Mouse (Mus musculus) CH12.LX (cell line): Measurements from ENCODE around the gene Slx1b. TPM values are rescaled to one million over a fixed set of nuclear protein-coding genes. Genes with fewer than 3 reads are reported as not detected.

ENCODE experiments used
- DNase-seq: peaks from one replicate; pipeline ENCODE4 v3.0.0-alpha.2; 2013; ENCODE audit errors: extremely low read depth
- H3K27ac ChIP-seq: 2 replicates; pipeline ENCODE4 v1.5.1; 2012; ENCODE audit warnings: low read depth, mild to moderate bottlenecking, control low read depth, moderate library complexity; ENCODE audit not compliant: insufficient read depth
- H3K27me3 ChIP-seq: replicated peaks from 2 replicates; pipeline ENCODE3; 2012; ENCODE audit warnings: inconsistent platforms
- H3K36me3 ChIP-seq, 2 experiments: replicated peaks in 1 of 2; 2 replicates each; pipeline versions ENCODE3 to v1.6.1; 2012; ENCODE audit warnings: inconsistent platforms in 1 of 2, low read length in 1 of 2, mild to moderate bottlenecking in 1 of 2, mixed read lengths in 1 of 2, moderate library complexity in 1 of 2; ENCODE audit not compliant: control insufficient read depth in 1 of 2, insufficient read depth in 1 of 2
- H3K4me1 ChIP-seq, 2 experiments: 2 replicates each; pipeline ENCODE4 v1.6.1; 2012; ENCODE audit warnings: inconsistent platforms in 1 of 2, moderate library complexity in 1 of 2; ENCODE audit not compliant: insufficient read depth in 2 of 2, control insufficient read depth in 1 of 2
- H3K4me2 ChIP-seq: 2 replicates; pipeline ENCODE4 v1.6.1; 2012; ENCODE audit warnings: low read depth, mild to moderate bottlenecking, control low read depth; ENCODE audit not compliant: poor library complexity, insufficient read depth, severe bottlenecking
- H3K4me3 ChIP-seq, 3 experiments: fragments of 150-350 bp in 1 of 3; sonication (generic) in 1 of 3; replicated peaks in 1 of 3; 2 replicates each; pipeline versions ENCODE3 to v1.5.1; 2011 to 2012; ENCODE audit warnings: low read depth in 2 of 3, low read length in 2 of 3, mild to moderate bottlenecking in 2 of 3, moderate library complexity in 2 of 3, control low read depth in 1 of 3, improper control_type of control experiment in 1 of 3, inconsistent platforms in 1 of 3, mixed read lengths in 1 of 3; ENCODE audit not compliant: poor library complexity in 1 of 3
- H3K79me2 ChIP-seq: replicated peaks from 2 replicates; pipeline ENCODE4 v1.6.1; 2012; ENCODE audit warnings: mild to moderate bottlenecking, moderate library complexity; ENCODE audit not compliant: control insufficient read depth, poor library complexity, insufficient read depth, severe bottlenecking; ENCODE audit errors: extremely low read depth
- H3K9ac ChIP-seq: 2 replicates; pipeline ENCODE4 v1.6.1; 2012; ENCODE audit warnings: low read depth, mild to moderate bottlenecking, control low read depth, moderate library complexity; ENCODE audit not compliant: insufficient read depth
- H3K9me3 ChIP-seq: replicated peaks from 2 replicates; pipeline ENCODE3; 2012; ENCODE audit warnings: low read length, inconsistent platforms, mixed read lengths
- BHLHE40 ChIP-seq: IDR thresholded peaks from 2 replicates; pipeline ENCODE4 v1.6.1; 2011; ENCODE audit warnings: mild to moderate bottlenecking, low read depth, low read length, improper control_type of control experiment
- CTCF ChIP-seq, 2 experiments: IDR thresholded peaks in 1 of 2; conservative IDR thresholded peaks in 1 of 2; 2 replicates each; pipeline ENCODE4 v1.5.1; 2011 to 2012; ENCODE audit warnings: low read depth in 2 of 2, low read length in 2 of 2, improper control_type of control experiment in 1 of 2, inconsistent platforms in 1 of 2, mild to moderate bottlenecking in 1 of 2, moderate library complexity in 1 of 2
- E2F4 ChIP-seq: IDR thresholded peaks from 2 replicates; pipeline ENCODE4 v1.6.1; 2011; ENCODE audit warnings: low read depth, low read length, improper control_type of control experiment; ENCODE audit not compliant: insufficient replicate concordance
- ELF1 ChIP-seq: IDR thresholded peaks from 2 replicates; pipeline ENCODE4 v1.6.1; 2014; ENCODE audit warnings: low read depth, mild to moderate bottlenecking, inconsistent platforms, low read length, improper control_type of control experiment
- GABPA ChIP-seq: IDR thresholded peaks from 2 replicates; pipeline ENCODE4 v1.6.1; 2012; ENCODE audit warnings: low read depth, low read length, improper control_type of control experiment, inconsistent platforms; ENCODE audit not compliant: insufficient replicate concordance
- HCFC1 ChIP-seq: IDR thresholded peaks from 2 replicates; pipeline ENCODE4 v1.6.1; 2012; ENCODE audit warnings: low read depth, mild to moderate bottlenecking, inconsistent platforms, low read length, improper control_type of control experiment
- IRF4 ChIP-seq: IDR thresholded peaks from 2 replicates; pipeline ENCODE4 v1.6.1; 2014; ENCODE audit warnings: low read depth, mild to moderate bottlenecking, inconsistent platforms, low read length, improper control_type of control experiment
- JUN ChIP-seq: IDR thresholded peaks from 2 replicates; pipeline ENCODE4 v1.6.1; 2011; ENCODE audit warnings: low read depth, mild to moderate bottlenecking, low read length, improper control_type of control experiment, moderate library complexity; ENCODE audit not compliant: insufficient read depth
- JUND ChIP-seq: conservative IDR thresholded peaks from 2 replicates; pipeline ENCODE4 v1.6.1; 2011; ENCODE audit warnings: low read depth, low read length, improper control_type of control experiment
- MAX ChIP-seq: IDR thresholded peaks from 2 replicates; pipeline ENCODE4 v1.6.1; 2011; ENCODE audit warnings: low read length, improper control_type of control experiment
- MYC ChIP-seq: IDR thresholded peaks from 2 replicates; pipeline ENCODE4 v1.6.1; 2011; ENCODE audit warnings: low read depth, mild to moderate bottlenecking, improper control_type of control experiment, low read length
- NELFE ChIP-seq: IDR thresholded peaks from 2 replicates; pipeline ENCODE4 v1.6.1; 2011; ENCODE audit warnings: low read depth, low read length, improper control_type of control experiment
- NRF1 ChIP-seq: IDR thresholded peaks from 2 replicates; pipeline ENCODE4 v1.6.1; 2014; ENCODE audit warnings: low read depth, mild to moderate bottlenecking, inconsistent platforms, low read length, improper control_type of control experiment, moderate library complexity
- POLR2A ChIP-seq: IDR thresholded peaks from 2 replicates; pipeline ENCODE4 v1.6.1; 2011; ENCODE audit warnings: low read depth, mild to moderate bottlenecking, improper control_type of control experiment, low read length
- RAD21 ChIP-seq: IDR thresholded peaks from 2 replicates; pipeline ENCODE4 v1.6.1; 2011; ENCODE audit warnings: low read depth, mild to moderate bottlenecking, low read length, improper control_type of control experiment, moderate library complexity
- RCOR1 ChIP-seq: conservative IDR thresholded peaks from 2 replicates; pipeline ENCODE4 v1.6.1; 2012; ENCODE audit warnings: low read depth, mild to moderate bottlenecking, inconsistent platforms, low read length, improper control_type of control experiment
- SIN3A ChIP-seq: IDR thresholded peaks from 2 replicates; pipeline ENCODE4 v1.6.1; 2012; ENCODE audit warnings: low read length, improper control_type of control experiment, inconsistent platforms
- SMC3 ChIP-seq: IDR thresholded peaks from 2 replicates; pipeline ENCODE4 v1.6.1; 2011; ENCODE audit warnings: low read depth, low read length, improper control_type of control experiment
- TBP ChIP-seq: conservative IDR thresholded peaks from 2 replicates; pipeline ENCODE4 v1.6.1; 2011; ENCODE audit warnings: low read depth, low read length, improper control_type of control experiment
- TCF12 ChIP-seq: IDR thresholded peaks from 2 replicates; pipeline ENCODE4 v1.6.1; 2014; ENCODE audit warnings: low read depth, mild to moderate bottlenecking, inconsistent platforms, low read length, improper control_type of control experiment
- UBTF ChIP-seq: IDR thresholded peaks from 2 replicates; pipeline ENCODE4 v1.6.1; 2012; ENCODE audit warnings: low read depth, mild to moderate bottlenecking, inconsistent platforms, low read length, improper control_type of control experiment, moderate library complexity
- USF1 ChIP-seq: IDR thresholded peaks from 2 replicates; pipeline ENCODE4 v1.6.1; 2014; ENCODE audit warnings: low read depth, mild to moderate bottlenecking, inconsistent platforms, low read length, improper control_type of control experiment
- dilution Hi-C: fragments of 300-500 bp; cut with MboI; formaldehyde crosslinking; loops from 2 replicates; pipeline ENCODE4 v1.14.3; 2020; ENCODE audit warnings: low sequenced_read_pairs; ENCODE audit not compliant: extremely low pct_unique_long_range_greater_than_20kb, extremely low pct_ligation_motif_present
- in situ Hi-C: fragments of 300-500 bp; cut with MboI; formaldehyde crosslinking; loops from 3 replicates; pipeline ENCODE4 v1.14.3; 2019; ENCODE audit warnings: low sequenced_read_pairs, low pct_ligation_motif_present, low pct_unique_long_range_greater_than_20kb, mixed read lengths
- polyA plus RNA-seq: library from polyadenylated mRNA; unstranded; fragments of >175 nt; gene quantifications from 2 replicates; pipeline ENCODE4 v1.2.1, GENCODE M21; 2012; ENCODE audit warnings: low read depth; ENCODE audit not compliant: insufficient read length
- total RNA-seq, 2 experiments: library from RNA; depleted of rRNA; stranded (reverse); fragments of 300-350 nt in 1 of 2; fragments of >200 nt in 1 of 2; gene quantifications; 2 replicates each; pipeline ENCODE4 v1.2.3; 2012 to 2014

The Slx1b gene
- total and polyA plus RNA-seq, 3 experiments = 4.7 to 8.3 (median 5.6) TPM

DNA sequence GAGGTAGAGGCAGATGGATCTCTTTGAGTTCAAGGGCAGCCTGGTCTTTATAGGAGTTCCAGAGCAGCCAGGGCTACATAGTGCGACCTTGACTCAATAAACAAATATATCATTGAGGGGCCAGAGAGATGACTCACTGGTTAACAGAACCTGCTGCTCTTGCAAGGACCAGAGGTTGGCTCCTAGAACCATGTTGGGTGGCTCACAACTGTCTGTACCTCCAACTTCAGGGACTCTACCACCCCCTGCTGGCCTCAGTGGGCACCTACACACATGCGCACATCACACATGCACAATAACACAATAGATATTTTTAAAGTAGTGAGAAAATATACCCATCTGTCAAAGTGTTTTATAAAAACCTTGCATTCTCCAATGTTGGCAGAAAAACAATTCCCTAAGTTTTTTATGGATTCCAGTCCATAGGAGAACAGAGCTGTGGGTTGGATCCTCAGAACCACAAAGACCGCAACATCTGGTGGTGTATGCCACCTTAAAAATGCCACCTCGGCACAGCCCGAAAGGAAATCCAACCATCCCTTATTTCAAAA, 23.3 kb upstream of the Slx1b start:
- dilution Hi-C loops = no loop called here
- no peaks in the 10 kb centered on the region for H3K79me2 ChIP-seq
- TF ChIP-seq RAD21 = peak; percentile 34
- TF ChIP-seq CTCF (conservative IDR thresholded peaks at IDR 0.05 in 1 of 2, IDR thresholded peaks at IDR 0.05 in 1 of 2; ENCODE audit: low read depth in 2 of 2, low read length in 2 of 2) = peak in 1 of 2 experiments; percentile 54; a peak in 2 of 4 replicates
- TF ChIP-seq SMC3 = peak; percentile 28
- no peak for TF ChIP-seq E2F4

GRCm38 (mm10) chr7:126717566-126717965, 22.0 kb upstream of the Slx1b start:
- no peaks in the 10 kb centered on the region for H3K36me3 ChIP-seq
- dilution Hi-C loops (no loop called here), in situ Hi-C loops (loop anchor here (5.0 kb wide), 1 partner anchor 1055 kb away; no protein-coding TSS in a partner anchor)
- H3K4me1 ChIP-seq = peaks cover 0 to 9% of the 10 kb centered on the region in 2 experiments; a peak in 2 of 4 replicates
- H3K27ac ChIP-seq = no peak overlapping the region
- H3K27me3 ChIP-seq = no peaks in the 10 kb centered on the region
- no peak for DNase-seq
- no peak overlapping the region for H3K9ac ChIP-seq
- no peak for TF ChIP-seq HCFC1
- TF ChIP-seq IRF4 = no peak
- TF ChIP-seq MYC = no peak
- no peak for TF ChIP-seq GABPA
- TF ChIP-seq USF1 = no peak
- TF ChIP-seq BHLHE40 = no peak
- TF ChIP-seq POLR2A = no peak
- no peak for TF ChIP-seq TBP
- no peak for TF ChIP-seq RCOR1
- TF ChIP-seq SIN3A = no peak
- no peaks in the 10 kb centered on the region for H3K79me2 ChIP-seq
- H3K4me3 ChIP-seq = no peak overlapping the region
- H3K9me3 ChIP-seq = peaks cover 3% of the 10 kb centered on the region
- no peak overlapping the region for H3K4me2 ChIP-seq

More for the DNA sequence above, 23.3 kb upstream of the Slx1b start:
- Histone ChIP-seq H3K27ac (no peak overlapping the region), H3K4me2 (no peak overlapping the region), H3K4me3 (no peak overlapping the region), H3K9ac (no peak overlapping the region), H3K36me3 (no peaks in the 10 kb centered on the region), H3K27me3 (no peaks in the 10 kb centered on the region), H3K9me3 (peaks cover 5% of the 10 kb centered on the region), H3K4me1 (peaks cover 0 to 9% of the 10 kb centered on the region in 2 experiments; a peak in 2 of 4 replicates)
- DNase-seq = no peak
- in situ Hi-C loops = loop anchor here (5.0 kb wide), 1 partner anchor 1053 kb away; no protein-coding TSS in a partner anchor

DNA sequence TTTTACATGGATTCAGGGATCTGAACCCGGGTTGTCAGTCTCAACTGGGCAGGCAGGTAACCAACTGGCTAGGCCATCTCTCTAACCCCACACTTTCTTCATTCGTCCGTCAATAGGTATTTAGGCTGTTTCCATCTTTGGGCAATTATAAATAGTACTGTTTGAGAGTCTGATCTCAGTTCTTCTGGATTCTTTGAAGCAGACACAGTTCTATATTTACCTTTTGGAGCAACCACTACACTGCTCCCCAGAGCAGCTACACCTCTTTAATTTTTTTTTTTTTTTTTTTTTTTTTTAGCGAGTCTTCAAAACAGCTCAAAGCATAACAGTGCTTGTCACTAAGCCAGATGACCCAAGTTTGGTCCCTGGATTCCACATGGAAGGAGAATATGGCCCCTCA, 20.1 kb upstream of the Slx1b start:
- Histone ChIP-seq H3K4me1 (peaks cover 0 to 4% of the 10 kb centered on the region in 2 experiments; a peak in 2 of 4 replicates), H3K79me2 (no peaks in the 10 kb centered on the region), H3K9me3 (peaks cover 3% of the 10 kb centered on the region), H3K27ac (no peak overlapping the region), H3K4me3 (no peak overlapping the region), H3K9ac (no peak overlapping the region), H3K4me2 (no peak overlapping the region), H3K36me3 (no peaks in the 10 kb centered on the region), H3K27me3 (no peaks in the 10 kb centered on the region)
- in situ Hi-C loops = loop anchor here (5.0 kb wide), 1 partner anchor 1057 kb away; no protein-coding TSS in a partner anchor
- no peak for TF ChIP-seq JUN
- no peak for TF ChIP-seq SMC3
- TF ChIP-seq UBTF = no peak
- no peak for TF ChIP-seq RCOR1
- TF ChIP-seq NELFE = no peak
- TF ChIP-seq MAX = no peak
- TF ChIP-seq HCFC1 = no peak
- TF ChIP-seq JUND = no peak
- no peak for TF ChIP-seq TCF12
- no peak for TF ChIP-seq ELF1
- no peak for TF ChIP-seq NRF1
- DNase-seq = no peak
- dilution Hi-C loops = no loop called here
